Mouse (Mus musculus) frontal cortex, postnatal 14 days (tissue): ENCODE results near the gene Pde4d.
A peak's percentile ranks its signal among the peaks of the same experiment; 100 is the strongest.

Source experiments
- DNase-seq, 2 experiments: peaks; one replicate each; pipeline ENCODE4 v3.0.0; 2022; ENCODE audit warnings: low spot score in 2 of 2

Pde4d gene

DNA sequence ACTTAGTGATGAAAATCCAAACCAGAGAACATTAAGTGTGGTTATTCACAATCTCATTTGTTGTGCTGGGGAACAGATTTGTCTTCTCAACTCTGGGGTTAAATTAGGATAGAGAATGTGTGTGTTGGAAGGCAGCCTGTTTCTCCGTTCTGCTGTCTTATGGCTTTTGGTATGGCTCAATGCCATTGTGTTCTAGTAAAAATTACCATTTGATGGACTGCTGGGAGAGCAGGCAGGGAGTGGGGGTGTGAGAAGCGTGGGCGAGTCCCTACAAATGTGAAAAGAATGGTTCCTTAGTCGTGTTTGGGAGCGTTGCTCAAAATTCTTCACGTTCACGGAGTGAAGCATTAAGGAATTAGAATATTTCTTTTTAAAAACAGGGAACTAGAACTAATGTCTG is 597.4 kb downstream of the Pde4d start:
- peak; percentile 37 to 51 for DNase-seq

DNA sequence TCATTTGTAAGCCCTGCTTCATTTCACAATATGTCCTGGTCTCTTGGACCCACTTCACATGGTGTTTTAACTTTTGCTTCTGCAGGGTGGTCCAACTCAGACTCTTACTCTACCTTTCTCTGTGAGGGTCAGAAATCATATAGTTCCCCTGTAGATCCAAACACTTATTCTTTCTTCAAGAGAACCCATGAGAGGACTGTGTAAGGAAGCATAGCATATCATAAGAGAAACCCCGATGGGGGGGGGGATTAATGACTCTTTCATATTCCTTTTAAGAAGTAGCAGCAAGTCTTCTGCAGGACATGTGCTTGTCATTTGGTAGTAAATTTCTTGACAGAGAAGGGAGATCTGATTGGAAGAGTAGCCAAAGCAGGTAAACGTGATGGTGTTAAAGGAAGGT is 603.1 kb downstream of the Pde4d start:
- DNase-seq: no peak

DNA sequence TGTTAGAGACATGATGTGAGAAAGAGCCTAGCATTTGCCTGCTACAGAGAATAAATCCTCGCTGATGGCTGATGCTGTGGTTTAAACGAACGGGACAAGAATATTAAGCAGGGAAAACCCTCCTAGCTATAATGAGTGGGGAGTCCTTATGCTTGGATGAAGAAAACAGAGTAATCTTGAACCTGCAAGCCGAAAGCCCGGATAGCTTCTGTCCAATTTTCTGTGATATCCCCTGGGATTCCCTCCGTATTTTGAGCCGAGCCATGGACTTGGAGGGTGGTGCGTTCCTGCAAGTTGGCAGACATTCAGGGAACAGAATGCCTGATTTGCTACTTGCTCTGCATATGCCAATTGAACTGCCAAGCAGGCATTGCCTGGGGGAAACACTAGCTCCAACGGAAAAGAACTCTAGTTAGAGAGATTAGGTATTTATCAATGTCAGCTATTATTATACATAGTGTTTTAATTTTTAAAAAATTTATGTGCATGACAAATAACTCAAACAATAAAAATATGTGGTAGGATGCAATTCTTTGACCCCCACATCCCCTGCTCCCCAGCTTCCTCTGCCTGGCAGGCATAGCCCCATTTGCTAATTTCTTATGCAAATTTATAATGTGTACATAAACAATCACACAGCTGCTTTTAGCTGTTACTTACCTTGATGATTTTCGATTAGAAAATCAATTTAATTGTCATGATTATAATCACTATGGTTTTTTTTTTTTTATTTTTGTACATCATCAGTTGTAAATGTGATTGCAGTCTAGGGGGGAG is 603.7 kb downstream of the Pde4d start:
- peak; percentile 40 to 42 for DNase-seq

DNA sequence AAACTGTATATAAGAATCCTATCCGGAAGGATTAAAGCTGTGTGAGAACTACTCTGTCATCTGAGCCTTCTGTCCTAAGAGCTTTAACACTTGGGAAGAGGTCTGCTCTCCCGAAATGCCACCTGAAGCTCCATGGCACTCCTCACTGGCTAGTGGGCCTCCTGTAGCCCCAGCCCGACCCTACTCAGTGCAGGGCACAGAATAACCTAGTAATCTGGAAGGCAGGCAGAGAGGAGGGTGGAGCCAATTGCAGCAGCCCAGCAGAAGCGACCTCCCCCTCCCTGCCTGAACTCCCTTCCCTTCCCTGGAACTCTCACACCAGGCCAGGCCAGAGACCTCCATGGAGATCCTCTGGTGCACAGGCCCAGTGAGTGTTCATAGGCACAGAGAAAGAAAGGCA is 608.3 kb downstream of the Pde4d start:
- no peak for DNase-seq

DNA sequence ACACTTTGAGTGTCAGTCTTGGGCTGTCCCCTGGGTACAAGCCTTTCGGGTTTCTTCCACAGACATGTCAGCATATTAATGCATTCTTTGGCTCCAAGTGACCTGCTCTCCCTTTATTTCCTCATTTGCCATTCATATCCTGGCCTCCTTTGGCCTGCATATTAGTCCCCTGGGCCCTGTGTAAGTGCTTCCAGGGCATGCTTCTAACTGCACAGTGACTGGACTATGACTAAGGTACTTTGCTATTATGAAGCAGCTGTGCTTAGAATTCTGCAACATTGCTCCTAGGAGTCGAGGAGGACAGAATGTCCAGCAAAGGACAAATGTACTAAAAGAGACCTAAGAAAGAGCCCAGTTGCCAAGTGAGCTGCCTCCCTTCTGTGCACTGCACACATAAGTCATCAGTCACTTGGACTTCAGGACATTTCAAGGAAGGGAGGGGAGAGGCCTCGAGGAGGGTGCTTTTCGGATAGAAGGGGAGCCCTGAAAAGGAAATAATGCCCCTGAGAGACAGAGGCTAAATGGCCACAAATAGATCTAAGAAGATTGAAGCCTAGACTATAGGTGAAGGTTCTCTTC is 616.9 kb downstream of the Pde4d start:
- DNase-seq: no peak

DNA sequence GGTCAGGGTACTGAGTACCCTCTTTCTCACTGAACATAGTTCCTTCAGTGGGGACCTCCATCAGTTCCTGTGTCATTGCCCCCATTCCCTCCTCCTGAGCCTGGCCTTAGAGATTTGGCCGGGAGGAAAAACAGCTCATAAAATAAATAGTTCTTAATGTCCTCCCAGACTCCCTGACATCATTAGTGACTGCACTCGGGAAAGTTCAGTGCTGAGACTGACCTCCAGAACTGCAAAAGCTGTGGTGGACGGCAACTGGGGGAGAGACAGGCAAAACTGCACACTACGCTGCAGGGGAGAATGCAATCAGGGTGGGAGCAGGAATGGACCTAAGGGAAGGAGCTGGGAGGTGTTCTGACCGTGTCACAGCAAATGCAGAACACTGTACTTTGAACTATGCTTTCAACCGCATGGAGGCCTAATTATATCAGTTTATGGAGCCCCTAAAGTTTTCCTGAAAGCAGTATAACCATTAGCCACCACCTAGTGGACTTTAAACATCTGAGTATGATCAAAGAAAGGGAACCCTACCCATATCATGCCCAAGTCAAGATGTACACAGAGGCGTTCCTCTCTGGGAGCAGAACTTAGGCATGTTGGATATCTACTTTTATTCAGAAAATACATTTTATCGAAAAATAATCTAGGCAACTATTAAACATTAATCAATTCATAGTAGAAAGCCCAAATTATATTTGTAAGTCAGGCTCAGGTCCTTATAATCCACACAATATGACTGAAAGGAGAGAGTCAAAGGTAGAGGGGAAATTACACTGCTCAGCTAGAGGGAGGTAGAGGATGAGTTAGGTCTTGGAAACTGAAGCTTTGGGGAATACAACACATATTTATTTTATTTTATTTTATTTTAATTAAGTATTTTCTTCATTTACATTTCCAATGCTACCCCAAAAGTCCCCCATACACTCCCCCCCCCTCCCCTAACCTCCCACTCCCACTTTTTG is 618.8 kb downstream of the Pde4d start:
- DNase-seq: no peak

DNA sequence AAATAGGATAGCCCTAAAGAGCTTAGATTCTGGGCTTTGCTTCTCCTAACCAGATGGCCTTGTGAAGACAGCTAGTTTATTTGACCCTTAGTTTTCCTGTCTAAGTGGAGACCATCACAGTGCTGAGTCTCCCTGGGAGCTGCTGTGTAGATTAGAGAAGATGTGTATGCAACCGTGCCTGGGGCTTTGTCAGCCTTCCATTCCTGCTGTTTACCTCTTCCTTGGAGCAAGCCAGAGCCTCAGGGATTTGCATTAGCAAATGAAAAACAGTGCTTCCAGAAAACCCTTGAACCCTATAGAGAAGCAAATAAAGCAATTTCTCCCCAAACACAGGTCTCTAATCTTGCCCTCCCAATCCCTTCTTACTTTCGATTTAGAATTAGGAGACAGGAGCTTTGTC is 623.6 kb downstream of the Pde4d start:
- DNase-seq: no peak

DNA sequence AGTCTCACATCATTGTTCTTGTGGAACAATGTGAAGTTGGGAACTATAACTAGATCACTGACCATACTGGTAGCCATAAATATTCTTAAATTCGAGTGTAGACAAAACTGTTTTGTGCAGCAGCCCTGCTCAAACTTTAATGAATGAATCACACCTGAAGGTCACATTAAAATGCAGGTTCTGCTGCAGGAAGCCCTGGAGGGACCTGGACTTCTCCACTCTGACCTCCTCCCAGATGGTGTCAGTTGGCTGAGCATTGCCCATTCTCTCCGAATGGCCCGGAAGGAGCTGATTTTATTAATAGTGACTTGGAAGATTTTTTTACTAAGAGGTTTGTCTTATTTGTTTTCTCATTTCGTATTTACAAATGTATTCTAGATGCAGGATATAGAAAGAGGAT is 624.3 kb downstream of the Pde4d start:
- DNase-seq: no peak

DNA sequence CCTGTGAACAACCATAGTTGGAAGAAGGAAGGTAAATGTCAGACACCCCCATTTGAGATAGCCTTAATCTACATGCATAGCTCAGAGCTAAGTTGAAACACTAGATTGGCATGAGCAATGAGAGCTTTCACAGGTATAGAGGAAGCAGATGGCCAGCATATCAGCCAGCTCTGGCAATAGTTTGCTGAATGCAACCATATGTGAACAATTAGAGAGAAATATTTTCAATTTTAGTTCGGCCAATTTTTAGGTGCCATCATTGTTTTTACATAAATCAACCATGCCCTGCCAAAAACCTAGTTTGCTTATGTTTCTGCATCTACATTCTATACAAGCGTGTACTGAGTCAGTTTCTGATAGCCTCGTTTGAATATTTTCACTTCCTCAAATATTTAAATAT is 642.9 kb downstream of the Pde4d start:
- DNase-seq: no peak

DNA sequence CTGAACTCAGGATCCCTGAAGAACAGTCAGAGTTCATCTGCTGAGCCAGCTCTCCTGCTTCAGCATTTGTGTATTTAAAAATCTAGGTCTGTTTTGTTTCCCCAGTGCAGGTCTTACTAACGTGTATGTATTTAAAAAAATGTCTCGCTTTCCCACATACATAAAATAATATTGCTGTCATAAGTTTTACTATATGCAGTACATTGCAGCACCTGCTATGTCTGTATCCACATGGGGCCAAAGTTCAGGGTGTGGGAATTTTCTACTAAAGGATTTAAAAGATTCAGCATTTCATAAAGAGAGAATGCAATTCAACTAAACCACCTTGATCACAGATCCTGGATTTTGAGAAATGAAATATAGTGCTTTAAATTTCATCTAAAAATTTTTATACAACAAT is 646.9 kb downstream of the Pde4d start:
- DNase-seq: no peak

DNA sequence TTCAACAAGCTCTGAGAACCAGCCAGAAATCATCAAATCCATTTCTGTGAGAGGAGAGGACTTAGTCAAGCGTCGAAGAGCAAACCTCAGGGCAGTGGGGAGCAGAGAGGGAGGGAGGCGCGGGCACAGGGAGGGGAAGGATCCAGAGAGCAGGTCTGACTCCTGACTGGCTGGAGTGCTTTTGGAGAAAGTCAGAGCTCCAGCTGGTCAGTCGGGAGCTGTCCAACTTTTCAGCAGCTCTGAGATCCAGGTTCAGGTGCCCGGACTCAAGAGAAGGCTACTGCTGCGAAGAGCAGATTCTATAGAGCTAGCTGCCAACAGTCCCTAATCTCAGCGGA is 666.2 kb downstream of the Pde4d start:
- DNase-seq: no peak

DNA sequence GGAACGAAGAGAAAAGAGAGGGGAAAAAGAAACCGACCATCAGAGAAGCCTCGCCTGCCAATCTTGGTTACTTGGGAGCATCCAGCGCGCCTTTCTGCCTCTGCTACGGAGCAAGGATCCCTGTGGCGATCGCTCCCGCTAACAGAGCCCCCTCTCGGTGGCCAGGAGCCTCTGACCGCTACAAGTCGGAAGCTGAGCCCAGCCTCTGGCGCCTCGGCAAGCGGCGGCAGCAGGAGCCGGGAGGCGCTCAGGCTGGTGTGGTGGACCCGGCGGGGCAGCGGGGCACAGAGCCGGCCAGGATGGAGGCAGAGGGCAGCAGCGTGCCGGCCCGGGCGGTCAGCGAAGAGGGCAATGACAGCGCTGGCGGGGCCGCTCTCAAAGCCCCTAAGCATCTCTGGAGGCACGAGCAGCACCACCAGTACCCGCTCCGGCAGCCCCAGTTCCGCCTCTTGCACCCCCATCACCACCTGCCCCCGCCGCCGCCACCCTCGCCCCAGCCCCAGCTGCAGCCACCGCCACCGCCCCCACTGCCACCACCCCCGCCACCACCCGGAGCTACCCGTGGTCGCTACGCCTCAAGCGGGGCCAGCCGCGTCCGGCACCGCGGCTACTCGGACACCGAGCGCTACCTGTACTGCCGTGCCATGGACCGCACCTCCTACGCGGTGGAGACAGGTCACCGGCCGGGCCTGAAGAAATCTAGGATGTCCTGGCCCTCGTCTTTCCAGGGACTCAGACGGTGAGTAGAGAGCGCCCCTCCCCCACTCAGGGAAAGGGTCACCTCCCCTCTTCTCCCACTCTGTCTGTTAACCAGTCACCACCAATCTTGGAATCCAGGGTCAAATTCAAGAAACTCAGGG is 666.8 kb downstream of the Pde4d start:
- peak; percentile 22 to 59 for DNase-seq

DNA sequence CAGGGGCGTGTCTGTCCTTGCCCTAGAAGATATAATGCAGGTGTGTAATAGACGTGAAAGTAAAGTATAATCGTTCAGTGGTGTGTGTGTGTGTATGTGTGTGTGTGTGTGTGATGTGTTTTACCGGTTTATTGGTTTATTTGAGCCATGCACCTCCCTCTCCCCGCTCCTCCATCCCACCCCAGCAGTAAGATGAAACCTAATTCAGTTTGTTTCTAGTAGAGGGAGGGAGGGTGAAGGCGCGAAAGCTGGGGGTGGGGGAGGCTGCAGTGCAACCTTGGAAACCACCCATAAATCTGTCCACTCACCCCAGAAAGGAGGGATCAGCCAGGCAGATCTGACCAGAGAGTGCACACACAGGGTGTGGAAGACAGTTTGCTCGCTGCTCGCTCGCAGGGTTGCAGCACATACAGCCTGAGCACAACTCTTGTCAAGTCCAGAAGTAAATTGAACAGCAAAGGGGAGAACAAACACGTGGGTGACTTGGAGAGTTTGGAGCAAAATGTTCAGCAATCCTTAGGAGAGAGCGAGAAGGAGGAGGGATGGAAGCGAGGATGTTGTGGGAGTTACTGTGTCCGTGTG is 667.6 kb downstream of the Pde4d start:
- DNase-seq: peak; percentile 10 to 12

DNA sequence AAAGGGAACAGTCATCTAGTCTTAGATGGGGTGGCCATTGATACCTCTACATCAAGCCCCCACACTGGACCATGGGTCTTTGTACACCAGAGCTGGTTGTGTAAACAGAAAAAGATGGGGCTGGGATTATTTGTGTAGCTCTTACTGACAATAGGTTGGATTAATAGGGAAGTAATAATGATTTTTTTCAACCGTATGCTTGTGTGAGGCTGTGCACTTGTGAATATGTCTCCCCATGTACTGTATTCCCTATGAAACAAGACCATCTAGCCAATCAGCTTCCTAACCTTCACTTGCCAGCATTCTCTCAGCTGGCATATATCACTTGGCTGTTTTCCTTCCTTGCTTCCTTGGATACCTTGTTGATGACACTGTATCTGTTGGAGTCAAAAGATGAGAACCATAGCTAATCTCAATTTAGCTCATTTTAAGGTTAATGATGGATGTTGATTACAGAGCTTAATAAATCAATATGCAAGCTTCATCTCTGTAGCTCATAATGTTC is 668.6 kb downstream of the Pde4d start:
- no peak for DNase-seq

DNA sequence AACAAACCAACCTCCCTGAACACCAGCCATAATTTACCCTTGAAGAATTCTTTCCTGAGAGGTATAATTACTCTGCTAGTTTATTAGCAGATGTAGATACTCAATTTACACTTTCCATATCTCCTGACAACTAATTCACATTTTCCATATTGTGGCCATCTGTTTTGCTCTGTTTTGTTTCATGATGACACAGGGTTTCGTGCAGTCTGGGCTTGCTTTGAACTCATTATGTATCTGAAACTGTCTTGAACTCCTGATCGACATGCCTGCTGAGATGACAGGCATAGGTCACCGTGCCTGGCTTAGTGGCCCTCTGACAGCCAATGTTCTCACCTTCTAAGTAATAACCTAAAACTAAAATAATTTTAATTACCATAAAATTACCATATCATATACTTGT is 672.1 kb downstream of the Pde4d start:
- no peak for DNase-seq

DNA sequence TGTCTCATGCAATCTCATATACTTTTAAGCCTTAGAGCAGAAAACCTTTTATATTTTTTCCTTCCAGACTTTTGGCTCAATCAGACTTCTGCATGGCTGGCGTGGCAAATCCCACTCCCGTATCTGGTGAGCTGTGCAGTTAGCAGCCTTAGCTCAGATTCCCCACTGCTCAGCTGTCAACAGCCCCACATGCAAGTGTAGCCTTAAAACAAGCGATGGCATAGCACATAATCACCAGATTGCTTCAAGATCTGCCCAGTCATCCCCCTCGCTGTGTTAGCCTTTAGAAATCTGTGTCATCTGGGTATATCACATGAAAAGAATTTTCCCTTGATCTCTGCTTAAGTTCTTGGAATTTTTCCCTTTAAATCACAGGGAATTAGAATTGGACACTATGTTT is 686.7 kb downstream of the Pde4d start:
- DNase-seq: no peak

DNA sequence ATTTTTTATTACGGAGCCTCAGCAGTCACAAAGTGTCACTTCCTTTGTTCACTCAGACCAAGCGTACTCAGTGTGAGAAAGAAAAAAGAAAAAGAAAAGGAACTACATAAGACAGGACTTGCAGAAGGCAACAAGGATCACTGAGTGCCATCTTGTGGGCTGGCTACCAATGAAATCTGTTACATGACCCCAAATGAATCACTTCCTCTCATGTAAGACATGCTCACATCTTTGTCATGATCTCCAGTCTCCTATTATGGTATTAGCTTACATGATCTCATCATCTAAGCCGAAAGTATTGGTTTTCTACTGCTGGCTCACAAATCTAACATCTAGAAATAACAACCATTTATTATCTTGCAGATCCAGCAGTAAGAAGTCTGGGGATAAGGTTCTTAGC is 709.0 kb downstream of the Pde4d start:
- DNase-seq: no peak

DNA sequence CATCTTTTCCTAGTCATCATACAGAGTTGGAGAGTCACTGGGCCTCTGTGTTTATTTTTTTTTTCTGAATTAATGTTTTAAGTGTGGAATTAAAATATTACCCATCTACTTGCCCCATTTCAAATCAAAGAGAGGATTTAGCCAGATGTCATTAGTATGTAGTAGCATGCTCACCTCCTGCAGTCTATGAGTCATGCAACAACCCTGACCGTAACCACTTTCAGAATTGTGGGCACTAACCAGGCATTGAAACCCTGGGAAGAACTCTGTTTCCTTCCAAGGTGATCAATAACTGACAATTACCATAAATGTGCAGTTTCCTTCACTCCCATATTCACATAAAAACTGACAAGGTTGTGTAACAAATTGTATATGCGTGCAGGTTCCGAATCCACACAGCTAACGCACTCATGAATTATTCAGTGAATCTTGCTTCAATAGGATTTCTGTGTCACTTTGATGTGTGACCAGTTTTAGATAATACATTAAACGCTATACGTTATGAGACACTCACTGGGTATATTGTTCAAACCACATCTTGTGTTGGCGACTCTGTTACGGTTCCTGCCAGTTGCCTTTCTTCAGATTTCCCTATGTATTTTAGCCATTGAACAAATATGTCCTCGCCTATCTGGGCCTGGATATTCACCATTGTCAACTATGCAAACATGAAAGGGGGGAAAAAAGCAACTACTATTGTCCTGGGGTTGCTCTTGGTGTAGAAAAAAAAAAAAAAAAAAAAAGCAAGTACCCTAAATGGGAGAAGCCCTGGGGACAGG is 719.0 kb downstream of the Pde4d start:
- no peak for DNase-seq

DNA sequence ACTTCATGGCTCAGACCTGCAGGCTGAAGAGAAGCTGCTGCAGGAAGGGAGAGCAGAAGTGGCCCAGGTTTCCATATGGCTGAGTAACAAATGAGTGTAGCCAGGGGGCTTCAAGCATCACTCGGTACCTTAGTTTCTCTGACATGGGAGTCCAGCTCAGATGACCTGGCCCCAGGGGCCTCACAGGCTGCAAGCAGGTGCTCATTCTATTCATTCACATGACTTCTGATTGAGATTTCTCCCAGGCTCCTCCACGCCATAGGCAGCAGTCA is 719.5 kb downstream of the Pde4d start:
- no peak for DNase-seq

DNA sequence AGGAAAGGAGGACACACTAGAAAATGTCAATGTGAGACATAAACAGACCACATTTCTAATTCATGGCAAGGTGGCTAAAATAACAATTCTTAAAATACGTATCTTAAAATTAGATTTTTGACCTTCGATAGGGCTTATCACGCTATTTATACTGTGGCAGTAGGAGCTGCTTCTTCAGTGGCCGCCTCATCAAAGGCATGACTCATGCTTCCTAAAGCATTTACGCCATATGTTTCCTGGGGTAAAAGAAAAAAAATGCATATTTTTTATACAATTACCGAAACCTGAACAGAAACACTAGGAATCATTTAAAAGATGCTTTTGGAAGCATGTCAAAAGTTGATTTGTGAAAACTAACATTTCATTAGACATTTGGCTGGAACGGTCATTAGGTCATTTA is 721.9 kb downstream of the Pde4d start:
- DNase-seq: no peak

DNA sequence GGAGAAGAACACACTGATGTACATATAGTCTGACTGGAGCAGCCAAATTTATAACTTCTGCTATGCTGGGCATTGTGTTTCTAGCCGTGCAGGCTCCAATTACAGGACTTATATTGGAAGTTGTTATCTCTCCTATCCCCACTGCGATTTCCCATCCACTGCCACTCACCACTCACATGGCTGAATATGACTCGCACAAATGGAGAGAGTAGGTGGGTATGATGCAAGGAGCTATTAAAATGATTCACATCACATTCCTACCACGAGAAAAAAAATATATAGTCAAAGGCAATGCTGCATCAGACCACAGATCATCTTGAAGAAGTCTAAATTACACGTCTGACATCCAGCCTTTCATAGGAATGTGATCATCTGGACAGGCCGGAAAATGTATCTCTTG is 725.5 kb downstream of the Pde4d start:
- DNase-seq: no peak
